Mouse (Mus musculus) kidney, postnatal 36 days (tissue): ENCODE data around the gene Dlg1.
"Not testable (repeated sequence)": the region's sequence is repeated elsewhere in the genome, so short reads cannot be mapped to it uniquely, and the experiment has no call there.

Source experiments
- DNase-seq, 2 experiments: peaks; one replicate each; pipeline ENCODE4 v3.0.0; 2021 to 2022; ENCODE audit warnings: mixed read lengths in 2 of 2

Dlg1 gene

DNA sequence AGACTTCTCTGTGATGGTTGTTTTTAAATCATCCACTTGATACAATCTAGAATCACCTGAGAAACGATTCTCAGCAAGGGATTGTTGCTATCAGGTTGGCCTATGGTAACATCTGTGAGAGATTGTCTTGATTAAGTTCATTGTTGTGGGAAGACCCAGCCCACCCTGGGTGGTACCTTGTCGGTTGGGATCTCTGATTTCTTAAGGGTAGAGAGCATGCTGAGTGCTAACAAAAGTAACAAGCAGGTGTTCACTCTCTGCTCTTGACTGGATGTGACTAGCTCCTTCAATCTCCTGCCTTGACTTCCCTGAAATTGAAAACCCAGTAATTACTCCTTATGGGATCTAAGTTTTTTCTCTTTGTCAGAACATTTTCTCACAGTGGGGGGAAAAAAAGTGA lies 5.7 kb upstream of the Dlg1 start:
- DNase-seq = no peak

DNA sequence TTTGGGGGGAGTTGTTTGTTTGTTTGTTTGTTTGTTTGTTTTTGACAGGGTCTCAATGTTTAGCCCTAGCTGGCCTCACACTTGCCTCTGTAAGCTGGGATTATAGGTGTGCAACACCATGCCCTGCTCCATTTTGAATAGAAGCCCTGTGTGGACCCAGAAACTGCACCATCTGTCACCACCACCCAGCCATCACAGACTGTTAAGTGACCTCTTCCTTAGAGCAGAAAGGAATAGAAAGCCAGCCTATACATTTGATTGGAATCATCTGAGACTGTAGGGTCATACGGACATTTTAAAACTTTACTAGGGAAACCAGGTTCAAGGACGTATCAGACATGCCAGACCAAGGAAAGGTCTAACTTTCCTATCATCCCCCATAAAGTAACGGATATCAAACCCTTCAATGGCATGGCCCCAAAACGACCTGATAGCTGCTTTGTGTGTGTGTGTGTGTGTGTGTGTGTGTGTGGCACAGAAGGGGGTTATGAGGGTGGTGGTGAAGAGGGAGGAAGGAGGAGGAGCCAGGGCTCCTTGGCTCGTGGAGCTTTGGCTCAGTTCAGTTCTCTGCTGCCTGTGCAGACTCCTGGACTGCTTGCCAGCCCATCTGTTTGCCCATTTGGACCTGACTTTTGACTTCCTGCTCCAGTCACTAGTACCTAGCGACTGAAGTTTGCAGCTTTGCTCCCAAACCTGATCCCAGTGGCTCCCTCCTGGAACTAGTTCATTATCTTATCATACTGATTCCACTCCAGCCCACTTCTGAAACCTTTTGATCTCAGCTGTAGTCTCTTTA lies 4.5 kb upstream of the Dlg1 start:
- peak; percentile 45 to 55 for DNase-seq

DNA sequence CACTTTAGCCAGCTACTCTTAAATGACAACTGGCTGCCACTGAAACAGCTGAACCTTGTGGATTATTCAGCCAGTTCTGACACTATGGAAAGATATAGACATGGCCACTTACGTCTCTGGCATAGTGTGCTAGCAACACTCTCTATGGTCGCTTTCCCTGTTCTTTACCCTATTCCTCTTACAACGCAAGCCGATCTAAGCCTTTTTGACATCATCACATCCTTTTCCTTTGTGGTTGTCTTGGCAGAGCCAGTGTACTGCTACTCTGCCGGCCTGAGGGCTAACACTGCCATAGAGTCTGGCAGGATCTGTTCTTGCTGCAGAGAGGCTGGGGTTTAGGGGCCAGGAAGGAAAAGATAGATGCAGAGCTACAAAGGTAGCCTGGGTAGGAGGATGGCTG lies 3.8 kb upstream of the Dlg1 start:
- no peak for DNase-seq

DNA sequence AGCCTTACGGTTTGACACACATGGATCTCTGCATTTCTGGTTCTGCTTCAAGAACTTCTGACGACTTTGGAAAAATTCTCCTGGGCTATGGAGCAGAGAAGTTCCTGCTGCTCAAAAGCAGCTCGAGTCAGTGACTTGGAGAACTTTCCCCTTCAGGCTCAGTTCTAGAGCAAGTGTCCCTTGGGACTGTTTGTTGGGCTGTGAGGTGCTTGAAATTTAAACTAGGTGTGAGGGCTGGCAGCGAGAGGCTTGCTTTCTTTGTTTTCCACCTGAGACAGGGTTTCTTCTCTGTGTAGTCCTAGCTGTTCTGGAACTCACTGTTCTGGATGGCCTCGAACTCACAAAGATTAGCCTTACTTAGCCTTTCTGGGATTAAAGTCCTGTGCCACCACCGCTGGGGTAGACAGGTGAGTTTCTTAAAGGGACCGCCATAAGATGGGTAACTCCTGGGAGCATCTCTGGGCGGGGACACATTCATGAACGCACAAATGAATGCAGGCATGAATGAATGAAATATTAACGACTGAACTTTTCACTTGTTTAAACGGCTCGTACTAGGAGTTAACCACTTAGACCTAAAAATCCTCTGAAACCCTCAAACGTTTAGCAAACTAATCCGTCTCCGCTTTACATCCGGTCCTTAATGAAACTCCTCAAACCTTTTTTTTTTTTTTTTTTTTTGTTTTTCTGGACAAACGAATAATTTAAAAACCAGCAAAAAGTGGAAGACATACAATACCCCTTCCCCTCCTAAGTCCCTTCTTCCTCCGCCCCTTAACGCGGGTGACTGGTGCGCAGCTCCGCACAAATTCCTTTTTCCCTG lies 476 bp upstream of the Dlg1 start:
- DNase-seq = no peak

DNA sequence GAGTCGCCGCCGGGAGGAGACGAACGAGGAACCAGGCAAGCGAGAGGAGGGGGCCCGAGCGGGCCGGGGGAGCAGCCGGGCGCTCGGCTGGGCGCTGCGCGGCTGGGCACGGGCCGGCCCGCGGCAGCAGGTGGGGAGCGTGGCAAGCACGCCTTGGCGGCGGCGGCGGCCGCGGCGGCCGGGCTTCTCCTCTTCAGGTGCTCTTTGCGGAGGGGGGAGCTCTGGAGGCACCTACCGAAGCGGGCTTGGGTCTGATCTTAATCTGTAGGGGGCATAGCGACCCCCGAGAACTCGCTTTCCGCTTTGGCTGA lies 999 bp downstream of the Dlg1 start:
- DNase-seq = no peak

DNA sequence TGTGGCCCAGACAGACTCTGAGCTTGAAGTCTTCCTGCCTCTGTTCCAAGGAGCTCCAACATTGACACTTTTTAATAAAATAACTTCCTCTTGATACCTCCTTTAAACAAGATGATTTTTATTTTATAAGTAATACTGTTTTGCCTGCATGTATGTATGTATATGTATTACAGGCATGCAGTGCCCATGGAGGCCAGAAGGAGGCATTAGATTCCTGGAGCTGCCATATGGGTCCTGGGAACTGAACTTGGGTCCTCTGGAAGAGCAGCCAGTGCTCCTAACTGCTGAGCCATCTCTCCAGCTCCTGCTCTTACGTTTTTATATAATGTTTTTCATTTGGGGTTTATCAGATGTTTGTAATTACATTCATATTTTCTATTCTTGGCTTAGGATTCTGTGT lies 9.0 kb downstream of the Dlg1 start:
- DNase-seq = no peak

DNA sequence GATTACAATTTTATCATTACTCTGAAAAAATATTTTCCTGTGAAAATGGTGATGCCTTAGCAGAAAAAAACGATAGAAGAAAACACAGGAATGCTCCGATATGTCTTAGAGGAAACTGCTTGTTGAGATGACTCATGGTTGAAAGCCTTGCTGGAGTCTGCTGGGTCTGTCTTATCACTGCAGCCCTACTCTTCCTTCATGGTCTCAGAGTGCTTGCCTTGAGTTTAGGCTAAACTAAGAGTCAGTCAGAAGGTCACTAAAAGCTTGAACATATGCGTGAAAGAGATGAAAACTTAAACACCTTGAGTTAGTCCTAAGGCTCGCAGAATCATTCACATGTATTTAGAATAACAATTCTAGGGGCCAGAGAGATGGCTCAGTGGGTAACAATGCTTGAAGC lies 14.2 kb downstream of the Dlg1 start:
- DNase-seq = no peak

DNA sequence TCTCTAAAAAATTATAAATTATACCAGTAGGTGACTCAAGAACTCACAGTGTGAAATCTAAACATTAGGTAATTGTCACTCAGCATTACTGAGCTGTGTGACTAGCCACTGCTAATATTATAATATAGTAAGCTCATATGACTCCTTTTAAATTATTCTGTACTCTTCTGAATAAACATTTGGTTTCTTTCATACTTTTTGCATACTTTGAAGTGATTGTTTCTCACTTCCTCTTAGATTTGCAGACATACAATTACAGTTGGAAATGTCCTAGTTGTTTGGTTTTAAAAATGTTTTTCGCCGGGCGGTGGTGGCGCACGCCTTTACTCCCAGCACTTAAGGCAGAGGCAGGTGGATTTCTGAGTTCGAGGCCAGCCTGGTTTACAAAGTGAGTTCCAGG lies 19.0 kb downstream of the Dlg1 start:
- DNase-seq = no peak

DNA sequence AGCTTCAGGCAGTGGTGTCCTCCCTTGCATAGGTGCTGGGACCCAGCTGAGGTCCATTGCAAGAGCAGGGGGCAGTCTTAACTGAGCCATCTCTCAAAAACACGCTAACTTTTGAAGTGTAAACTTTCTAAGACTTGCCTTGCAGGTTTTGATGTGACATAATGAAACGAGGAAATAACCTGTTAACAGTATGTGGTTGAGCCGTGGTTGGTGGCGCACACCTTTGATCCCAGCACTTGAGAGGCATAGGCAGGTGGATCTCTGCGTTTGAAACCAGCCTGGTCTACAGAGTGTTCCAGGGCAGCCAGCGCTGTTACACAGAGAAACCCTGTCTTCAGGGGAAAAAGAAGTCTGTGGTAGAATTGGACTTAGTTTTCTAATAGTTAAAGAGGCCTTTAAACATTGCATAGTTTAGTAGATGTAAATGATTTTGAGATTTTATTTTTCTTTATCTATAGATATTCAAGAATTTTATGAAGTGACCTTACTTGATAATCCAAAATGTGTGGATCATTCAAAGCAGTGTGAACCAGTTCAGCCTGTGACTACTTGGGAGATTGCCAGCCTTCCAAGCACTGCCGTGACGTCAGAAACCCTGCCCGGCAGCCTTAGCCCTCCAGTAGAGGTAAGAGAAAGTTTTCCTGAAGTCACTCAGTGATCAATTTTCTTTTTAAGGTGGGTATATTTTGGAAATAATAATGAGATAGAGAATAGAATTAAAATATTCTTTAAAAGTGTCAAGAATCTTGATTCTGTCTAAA lies 20.6 kb downstream of the Dlg1 start:
- peak; percentile 77 to 78 for DNase-seq

DNA sequence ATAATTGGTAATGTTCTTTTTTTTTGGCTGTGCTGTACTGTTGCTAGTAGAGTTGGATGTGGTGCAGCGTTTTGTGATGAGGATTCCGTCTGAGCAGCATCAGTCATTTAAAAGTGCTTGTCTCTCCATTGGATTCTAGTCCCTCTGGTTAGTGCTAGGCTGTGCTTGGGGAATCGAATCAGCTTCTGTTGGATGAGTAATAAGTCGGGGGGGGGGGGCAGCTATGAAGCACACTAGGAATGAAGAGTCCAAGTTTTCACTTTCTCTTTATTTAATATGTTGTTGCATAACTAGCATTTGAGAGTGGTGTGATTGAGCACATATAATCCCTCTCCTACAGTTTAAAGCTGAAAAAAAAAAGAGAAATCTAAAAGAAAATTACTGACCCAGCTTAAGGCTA lies 21.5 kb downstream of the Dlg1 start:
- DNase-seq = no peak

DNA sequence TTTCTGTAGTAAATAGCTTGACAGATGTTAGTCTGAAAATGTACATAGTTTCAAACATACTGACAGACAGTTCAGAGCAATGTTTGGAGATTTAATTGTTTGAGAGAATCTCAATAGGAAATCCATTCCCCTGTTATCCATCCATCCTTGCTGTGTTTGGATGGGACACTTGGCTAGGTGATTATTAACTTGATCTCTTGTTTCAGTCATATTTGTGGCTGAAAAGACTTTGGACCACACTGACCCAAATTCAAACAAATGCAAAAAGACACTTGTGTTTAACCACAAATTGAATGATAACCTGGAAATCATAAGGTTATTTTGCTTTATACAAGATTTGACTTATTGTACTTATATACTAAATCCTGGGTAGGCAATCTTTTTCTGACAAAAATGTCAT lies 24.5 kb downstream of the Dlg1 start:
- peak in 1 of 2 experiments; percentile 27 for DNase-seq

DNA sequence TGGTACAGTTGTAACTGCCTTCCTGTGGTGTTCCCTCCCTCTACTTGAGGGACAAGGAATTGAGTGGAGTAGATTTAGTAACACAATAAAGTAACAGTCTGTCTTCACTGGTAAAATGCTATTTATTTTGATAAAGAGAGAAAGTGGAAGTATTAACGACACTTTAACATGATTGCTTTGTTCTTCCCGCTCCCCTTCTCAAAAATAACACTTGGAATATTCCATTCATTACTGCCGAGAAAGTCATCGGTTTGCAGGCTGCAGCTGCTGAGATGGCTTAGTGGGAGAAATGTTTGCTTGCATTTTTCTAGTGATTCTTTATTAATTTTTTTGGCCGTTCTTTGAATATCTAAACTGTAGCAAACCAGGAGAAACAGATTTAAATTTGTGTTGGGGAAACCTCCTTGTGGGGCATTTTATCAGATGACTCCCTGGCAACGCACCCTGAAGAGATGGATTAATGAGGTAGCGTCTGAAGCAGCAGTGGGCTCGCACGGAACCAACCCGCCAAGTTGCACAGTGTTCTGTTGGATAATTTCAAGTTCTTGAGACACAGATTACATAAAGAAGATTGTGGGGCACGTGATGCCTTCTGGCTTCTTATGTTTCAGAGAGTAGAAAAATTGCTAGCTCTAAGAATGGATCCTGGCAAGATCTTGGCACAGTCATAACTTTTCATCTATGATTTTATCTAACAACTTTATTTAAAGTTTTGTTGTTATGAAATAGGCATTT lies 32.2 kb downstream of the Dlg1 start:
- DNase-seq = no peak

DNA sequence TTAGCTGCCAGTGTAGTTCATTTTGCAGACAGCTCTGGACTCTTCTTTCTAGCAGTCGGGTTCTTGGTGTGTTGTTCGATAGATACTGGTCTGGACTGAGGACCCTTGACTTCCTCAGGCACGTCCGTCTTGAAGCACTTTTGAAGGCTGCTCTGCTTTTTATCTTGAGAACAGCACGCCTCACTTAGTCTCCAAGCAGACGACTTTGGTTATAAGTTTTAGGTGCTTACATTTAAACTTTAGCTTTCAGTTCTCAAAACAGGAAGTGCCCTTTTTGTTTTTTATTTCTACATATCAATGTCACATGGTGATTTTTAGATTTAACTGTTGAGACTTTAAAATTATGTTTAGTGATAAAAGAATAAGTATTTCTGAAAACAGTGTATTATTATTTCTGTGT lies 33.1 kb downstream of the Dlg1 start:
- DNase-seq = no peak

DNA sequence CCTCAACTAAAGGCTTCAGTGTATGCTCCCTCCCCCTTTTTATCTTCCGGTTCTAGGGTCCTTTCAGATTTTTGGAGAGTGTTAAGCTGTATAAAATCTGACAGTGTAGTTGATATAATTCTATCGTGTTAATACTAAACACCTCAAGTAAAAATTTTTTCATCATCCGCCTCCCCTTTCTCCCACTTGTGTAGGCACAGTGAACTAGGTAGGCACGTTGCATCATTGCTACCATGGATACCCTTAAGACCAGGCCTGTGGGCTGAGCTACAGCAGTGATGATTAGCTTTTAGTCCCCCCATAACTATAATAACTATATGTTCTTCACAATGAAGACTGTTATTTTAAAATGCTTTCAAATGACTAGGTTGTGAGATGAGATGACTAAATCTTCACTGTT lies 34.1 kb downstream of the Dlg1 start:
- DNase-seq = no peak

DNA sequence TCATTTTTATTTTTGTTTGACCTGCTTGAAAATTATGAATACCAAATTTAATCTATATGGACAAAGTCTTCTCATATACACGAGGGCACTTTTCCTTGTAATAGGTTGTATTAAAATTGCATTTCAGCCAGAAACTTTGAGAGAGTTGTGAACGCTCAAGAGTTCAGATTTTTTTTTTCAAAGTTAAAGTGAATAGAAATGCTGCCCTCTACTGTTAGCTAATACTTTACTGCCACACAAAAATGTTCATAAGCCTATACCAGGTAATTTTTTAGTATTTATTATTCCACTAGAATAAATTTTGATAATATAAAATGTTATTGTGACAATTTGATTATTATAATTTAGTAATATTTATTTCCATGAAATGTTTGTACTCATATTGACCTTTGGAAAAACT lies 42.0 kb downstream of the Dlg1 start:
- DNase-seq = no peak

DNA sequence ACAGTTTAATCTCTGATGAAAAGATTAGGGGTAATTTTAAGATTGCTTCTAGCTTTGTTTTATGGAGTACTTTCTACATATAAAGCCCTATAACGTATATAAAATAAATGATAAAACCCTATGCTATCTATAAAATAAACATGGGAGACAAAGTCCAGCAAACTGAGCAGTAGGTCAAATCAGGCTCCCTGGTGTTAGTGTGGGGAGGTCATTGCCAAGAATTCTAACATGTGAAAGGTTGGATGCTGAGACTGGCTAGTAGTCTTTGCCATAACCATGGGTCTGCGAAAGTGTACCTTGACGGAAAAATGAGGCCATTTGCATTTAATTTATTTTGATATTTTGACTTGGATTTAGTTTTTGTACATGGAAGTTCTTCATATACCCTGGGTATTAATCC lies 42.7 kb downstream of the Dlg1 start:
- no peak for DNase-seq

DNA sequence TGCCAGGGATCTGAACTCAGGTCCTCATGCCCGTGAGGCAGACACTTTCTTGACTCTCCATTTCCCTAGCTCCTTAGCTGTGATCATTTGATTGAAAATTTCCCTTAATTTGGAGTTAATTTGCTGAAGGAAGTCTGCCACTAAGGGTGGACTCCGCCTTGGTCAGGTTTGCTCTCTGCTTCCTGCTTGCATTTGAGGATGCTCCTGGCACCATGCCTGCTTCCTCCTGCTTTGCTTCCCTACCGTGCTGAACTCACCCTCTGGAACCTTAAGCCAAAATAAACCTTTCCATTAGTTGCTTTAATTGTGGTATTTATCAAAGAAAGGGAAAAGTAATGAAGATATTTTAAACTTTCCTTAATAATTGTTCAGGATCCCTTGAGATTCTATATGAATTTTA lies 44.1 kb downstream of the Dlg1 start:
- peak; percentile 16 to 52 for DNase-seq

DNA sequence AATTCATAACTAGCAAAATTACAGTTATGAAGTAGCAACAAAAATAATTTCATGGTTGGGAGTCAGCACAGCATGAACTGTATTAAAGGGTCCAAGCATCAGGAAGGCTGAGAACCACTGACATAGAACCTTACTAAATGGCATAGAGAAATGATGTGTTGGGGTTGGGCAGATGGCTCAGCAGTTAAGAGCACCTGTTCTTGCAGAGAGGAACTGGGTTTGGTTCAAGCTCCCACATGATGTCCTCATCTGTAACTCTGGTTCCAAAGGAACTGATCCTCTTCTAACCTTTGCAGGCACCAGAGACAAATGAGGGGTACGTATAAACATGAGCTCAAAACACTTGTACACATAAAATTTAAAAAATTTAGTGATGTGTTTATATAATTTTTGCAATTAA lies 59.7 kb downstream of the Dlg1 start:
- no peak for DNase-seq

DNA sequence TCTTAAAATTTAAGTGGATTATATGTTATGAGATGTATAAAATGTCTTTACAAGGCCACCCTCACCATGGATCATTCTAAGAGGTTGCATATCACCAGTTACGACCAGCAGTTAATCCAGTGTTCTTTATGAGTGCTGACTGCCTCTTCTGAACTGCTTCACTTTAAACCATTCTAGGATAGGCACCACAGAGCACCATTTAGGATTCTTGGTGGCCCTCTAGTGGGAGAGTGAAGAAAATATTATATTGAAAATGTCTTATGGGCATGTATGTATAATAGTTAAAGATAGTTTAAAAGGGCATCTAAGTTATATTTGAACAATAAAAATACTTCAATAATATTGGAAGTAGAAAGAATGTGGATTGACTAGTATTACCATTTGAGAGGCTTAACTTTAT lies 60.9 kb downstream of the Dlg1 start:
- DNase-seq = peak in 1 of 2 experiments; percentile 37

DNA sequence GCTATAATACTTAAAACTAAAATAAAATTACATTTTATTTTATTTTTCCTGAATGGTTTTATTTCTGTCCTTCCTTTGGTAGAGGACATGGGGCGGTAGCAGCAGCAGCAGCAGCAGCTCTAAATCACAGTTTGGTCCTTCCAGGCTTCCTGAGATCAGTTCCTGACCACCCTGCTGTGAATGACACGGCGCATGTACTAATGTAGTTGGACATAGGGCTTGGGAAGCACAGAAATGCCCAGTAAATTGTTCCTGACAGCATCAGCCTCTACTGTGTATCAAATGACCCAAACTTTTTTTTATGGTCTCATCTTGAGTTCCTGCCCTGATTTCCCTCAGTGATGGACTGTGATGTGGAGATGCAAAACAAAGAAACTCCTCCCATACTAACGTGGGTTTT lies 61.6 kb downstream of the Dlg1 start:
- DNase-seq = no peak

DNA sequence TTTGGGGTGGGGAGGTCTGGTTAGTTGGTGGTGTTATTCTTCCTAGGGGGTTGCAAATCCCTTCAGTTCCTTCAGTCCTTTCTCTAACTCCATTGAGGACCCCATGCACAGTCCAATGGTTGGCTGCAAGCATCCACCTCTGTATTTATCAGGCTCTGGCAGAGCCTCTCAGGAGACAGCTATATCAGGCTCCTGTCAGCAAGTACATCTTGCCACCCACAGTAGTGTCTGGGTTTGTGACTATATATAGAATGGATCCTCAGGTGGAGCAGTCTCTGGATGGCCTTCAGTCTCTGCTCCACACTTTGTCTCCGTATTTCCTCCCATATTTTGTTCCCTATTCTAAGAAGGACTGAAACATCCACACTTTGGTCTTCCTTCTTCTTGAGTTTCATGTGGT lies 67.7 kb downstream of the Dlg1 start:
- not testable (repeated sequence) for DNase-seq

DNA sequence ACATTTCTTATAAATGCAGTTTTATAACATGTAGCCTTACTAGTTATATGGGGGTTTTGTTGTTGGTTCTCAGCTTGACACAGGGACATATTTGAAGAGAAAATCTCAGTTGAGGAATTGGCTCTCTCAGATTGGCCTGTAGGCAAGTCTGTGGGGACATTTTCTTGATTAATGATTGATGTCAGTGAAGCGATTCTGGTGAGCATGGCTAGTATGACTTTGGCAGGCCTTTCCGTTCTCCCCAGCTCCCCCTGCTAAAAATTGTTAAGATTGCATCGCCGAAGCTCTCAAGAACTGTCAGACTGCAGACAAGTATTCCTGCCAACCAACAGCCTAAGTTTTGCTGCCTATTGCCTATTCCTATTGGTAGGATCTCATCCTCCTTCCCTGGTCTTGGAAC lies 73.8 kb downstream of the Dlg1 start:
- DNase-seq = peak; percentile 27 to 32

DNA sequence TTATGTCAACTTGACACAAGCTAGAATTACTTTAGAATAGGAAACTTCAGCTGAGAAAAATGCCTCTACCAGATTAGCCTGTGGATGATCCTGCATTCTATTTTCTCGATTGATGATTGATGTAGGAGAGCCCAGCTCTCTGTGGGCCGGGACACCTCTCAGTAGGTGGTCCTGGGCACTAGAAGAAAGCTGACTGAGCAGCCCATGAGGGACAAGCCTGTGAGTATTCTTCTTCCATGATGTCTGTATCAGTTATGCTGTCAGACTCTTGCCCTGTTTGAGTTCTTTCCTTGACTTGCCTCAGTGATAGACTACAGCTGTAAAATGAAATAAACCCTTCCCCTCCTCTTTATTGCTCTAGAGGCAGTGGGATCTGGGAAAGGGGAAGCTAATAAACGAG lies 74.5 kb downstream of the Dlg1 start:
- DNase-seq = no peak
